Mouse (Mus musculus) neural tube, embryonic 11.5 days (tissue): ENCODE measurements at regions not wholly inside any gene's neighbourhood (a gene's known extent, or its start where the extent isn't known, plus 50 kb on each side); places are given as distances from the start of the nearest gene placed in this dataset.

Source experiments
- ATAC-seq: fragments of 200-750 bp; cut with Nextera tagmentation; 2 replicates; pipeline ENCODE4 v1.8.0; 2017; ENCODE audit warnings: moderate number of reproducible peaks, mild to moderate bottlenecking, moderate TSS enrichment, moderate library complexity; ENCODE audit not compliant: insufficient read depth, low FRiP score, low TSS enrichment
- DNase-seq: peaks from one replicate; pipeline ENCODE4 v3.0.0-alpha.2; 2015; ENCODE audit warnings: low spot score
- H3K27ac ChIP-seq: fragments of 300-500 bp; sonication (generic); 2 replicates; pipeline ENCODE4 v1.5.1; 2014; ENCODE audit warnings: low read depth, mild to moderate bottlenecking, low read length
- H3K27me3 ChIP-seq: fragments of 300-500 bp; sonication (generic); 2 replicates; pipeline ENCODE4 v1.6.1; 2014; ENCODE audit warnings: mild to moderate bottlenecking, low read length, mixed read lengths; ENCODE audit not compliant: control insufficient read depth, insufficient read depth
- H3K36me3 ChIP-seq: fragments of 300-500 bp; sonication (generic); 2 replicates; pipeline ENCODE4 v1.6.1; 2014; ENCODE audit warnings: mild to moderate bottlenecking, low read length, moderate library complexity, mixed read lengths; ENCODE audit not compliant: control insufficient read depth, insufficient read depth
- H3K4me1 ChIP-seq: fragments of 300-500 bp; sonication (generic); 2 replicates; pipeline ENCODE4 v1.6.1; 2014; ENCODE audit warnings: low read length, mixed read lengths; ENCODE audit not compliant: control insufficient read depth, insufficient read depth
- H3K4me2 ChIP-seq: fragments of 300-500 bp; sonication (generic); 2 replicates; pipeline ENCODE4 v1.6.1; 2014; ENCODE audit warnings: low read depth, mild to moderate bottlenecking, moderate library complexity
- H3K4me3 ChIP-seq: fragments of 300-500 bp; sonication (generic); 2 replicates; pipeline ENCODE4 v1.5.1; 2014; ENCODE audit warnings: low read depth, low read length
- H3K9ac ChIP-seq: fragments of 300-500 bp; sonication (generic); 2 replicates; pipeline ENCODE4 v1.6.1; 2014; ENCODE audit warnings: mild to moderate bottlenecking, low read length
- H3K9me3 ChIP-seq: fragments of 300-500 bp; sonication (generic); 2 replicates; pipeline ENCODE4 v1.6.1; 2016; ENCODE audit warnings: low read length; ENCODE audit not compliant: control insufficient read depth
- WGBS: fragments of 180-500 bp; shearing (Covaris S2); extraction: QIAGEN DNeasy Blood & Tissue Kit; methylation state at CpG from one replicate; pipeline ENCODE4 v1.1.7; 2014; 5-methylcytosine and 5-hydroxymethylcytosine counted together

GRCm38 (mm10) chr1:61234298-61234682, 256.6 kb downstream of the Icos start:
- H3K4me2 ChIP-seq = peak overlapping the region; percentile 20; the same call in 1 of the 2 replicates

GRCm38 (mm10) chr1:61236511-61236910, 258.8 kb downstream of the Icos start:
- no peak for DNase-seq
- Histone ChIP-seq H3K4me3 (no peak overlapping the region), H3K27ac (no peak overlapping the region), H3K4me2 (no peak overlapping the region), H3K9me3 (no peaks in the 10 kb centered on the region), H3K27me3 (no peaks in the 10 kb centered on the region), H3K36me3 (no peaks in the 10 kb centered on the region), H3K9ac (no peak overlapping the region), H3K4me1 (peaks cover 8% of the 10 kb centered on the region)
- WGBS = 94% methylated on average over 2 of the region's 2 CpGs
- no peak for ATAC-seq

More at GRCm38 (mm10) chr1:61234298-61234682, 256.6 kb downstream of the Icos start:
- no peak overlapping the region for H3K4me3 ChIP-seq
- DNase-seq (peak; percentile 12), ATAC-seq (no peak)
- no peaks in the 10 kb centered on the region for H3K36me3 ChIP-seq
- no peak overlapping the region for H3K9ac ChIP-seq
- H3K27ac ChIP-seq = no peak overlapping the region; the same call in 1 of the 2 replicates
- 10% methylated on average over 1 of the region's 1 CpGs for WGBS
- no peaks in the 10 kb centered on the region for H3K27me3 ChIP-seq
- no peaks in the 10 kb centered on the region for H3K9me3 ChIP-seq
- peaks cover 8% of the 10 kb centered on the region for H3K4me1 ChIP-seq

GRCm38 (mm10) chr1:61238668-61239067, 260.9 kb downstream of the Icos start:
- no peak for ATAC-seq
- H3K9ac ChIP-seq = no peak overlapping the region

GRCm38 (mm10) chr1:61257561-61257960, 279.8 kb downstream of the Icos start:
- H3K36me3 ChIP-seq = no peaks in the 10 kb centered on the region
- H3K4me2 ChIP-seq = no peak overlapping the region
- no peaks in the 10 kb centered on the region for H3K4me1 ChIP-seq
- no peaks in the 10 kb centered on the region for H3K27me3 ChIP-seq
- H3K27ac ChIP-seq = no peak overlapping the region
- no peaks in the 10 kb centered on the region for H3K9me3 ChIP-seq
- H3K4me3 ChIP-seq = no peak overlapping the region
- DNase-seq = no peak
- no peak overlapping the region for H3K9ac ChIP-seq
- no peak for ATAC-seq

More at GRCm38 (mm10) chr1:61238668-61239067, 260.9 kb downstream of the Icos start:
- Histone ChIP-seq H3K4me1 (peaks cover 8% of the 10 kb centered on the region), H3K27me3 (no peaks in the 10 kb centered on the region), H3K27ac (no peak overlapping the region), H3K4me2 (no peak overlapping the region), H3K36me3 (no peaks in the 10 kb centered on the region), H3K9me3 (no peaks in the 10 kb centered on the region), H3K4me3 (no peak overlapping the region)
- 96% methylated on average over 3 of the region's 3 CpGs for WGBS
- DNase-seq = no peak

- Histone ChIP-seq H3K4me1 (no peaks in the 10 kb centered on the region; the same call in 1 of the 2 replicates), H3K27me3 (no peaks in the 10 kb centered on the region), H3K9me3 (no peaks in the 10 kb centered on the region), H3K36me3 (no peaks in the 10 kb centered on the region), H3K9ac (no peak overlapping the region), H3K27ac (no peak overlapping the region), H3K4me3 (no peak overlapping the region), H3K4me2 (no peak overlapping the region)
- WGBS = 66% methylated on average over 10 of the region's 10 CpGs
- no peak for DNase-seq
- no peak for ATAC-seq
These were observed 285.7 kb downstream of the Icos start for GRCm38 (mm10) chr1:61263466-61263865.

GRCm38 (mm10) chr1:61265706-61266127, 288.0 kb downstream of the Icos start:
- no peak overlapping the region for H3K4me3 ChIP-seq
- H3K9me3 ChIP-seq = no peaks in the 10 kb centered on the region
- no peaks in the 10 kb centered on the region for H3K27me3 ChIP-seq
- H3K36me3 ChIP-seq = no peaks in the 10 kb centered on the region
- H3K4me1 ChIP-seq = no peaks in the 10 kb centered on the region; the same call in 1 of the 2 replicates
- no peak overlapping the region for H3K27ac ChIP-seq
- ATAC-seq (no peak), DNase-seq (no peak)
- 11% methylated on average over 4 of the region's 4 CpGs for WGBS
- no peak overlapping the region for H3K9ac ChIP-seq
- no peak overlapping the region for H3K4me2 ChIP-seq

GRCm38 (mm10) chr1:61273843-61274242, 296.1 kb downstream of the Icos start:
- WGBS = 90% methylated on average over 4 of the region's 4 CpGs
- no peak for DNase-seq
- no peaks in the 10 kb centered on the region for H3K4me1 ChIP-seq
- H3K4me3 ChIP-seq = no peak overlapping the region
- H3K9ac ChIP-seq = no peak overlapping the region
- H3K27me3 ChIP-seq = no peaks in the 10 kb centered on the region
- H3K9me3 ChIP-seq = no peaks in the 10 kb centered on the region
- H3K4me2 ChIP-seq = no peak overlapping the region
- ATAC-seq = no peak
- H3K27ac ChIP-seq = no peak overlapping the region
- H3K36me3 ChIP-seq = no peaks in the 10 kb centered on the region

GRCm38 (mm10) chr1:61274244-61274643, 296.5 kb downstream of the Icos start:
- no peaks in the 10 kb centered on the region for H3K36me3 ChIP-seq
- no peak overlapping the region for H3K4me3 ChIP-seq
- H3K27me3 ChIP-seq = no peaks in the 10 kb centered on the region
- DNase-seq (no peak), ATAC-seq (no peak)
- no peaks in the 10 kb centered on the region for H3K9me3 ChIP-seq
- H3K4me1 ChIP-seq = no peaks in the 10 kb centered on the region
- H3K4me2 ChIP-seq = no peak overlapping the region
- WGBS = 81% methylated on average over 1 of the region's 1 CpGs
- H3K9ac ChIP-seq = no peak overlapping the region
- H3K27ac ChIP-seq = no peak overlapping the region

- Histone ChIP-seq H3K9me3 (no peaks in the 10 kb centered on the region), H3K9ac (no peak overlapping the region), H3K4me1 (no peaks in the 10 kb centered on the region), H3K36me3 (no peaks in the 10 kb centered on the region), H3K4me3 (no peak overlapping the region), H3K27me3 (no peaks in the 10 kb centered on the region), H3K4me2 (no peak overlapping the region), H3K27ac (no peak overlapping the region)
- no peak for DNase-seq
- 76% methylated on average over 4 of the region's 4 CpGs for WGBS
- no peak for ATAC-seq
These were observed 299.5 kb downstream of the Icos start for GRCm38 (mm10) chr1:61277170-61277710.
